In the genomic region with DNA sequence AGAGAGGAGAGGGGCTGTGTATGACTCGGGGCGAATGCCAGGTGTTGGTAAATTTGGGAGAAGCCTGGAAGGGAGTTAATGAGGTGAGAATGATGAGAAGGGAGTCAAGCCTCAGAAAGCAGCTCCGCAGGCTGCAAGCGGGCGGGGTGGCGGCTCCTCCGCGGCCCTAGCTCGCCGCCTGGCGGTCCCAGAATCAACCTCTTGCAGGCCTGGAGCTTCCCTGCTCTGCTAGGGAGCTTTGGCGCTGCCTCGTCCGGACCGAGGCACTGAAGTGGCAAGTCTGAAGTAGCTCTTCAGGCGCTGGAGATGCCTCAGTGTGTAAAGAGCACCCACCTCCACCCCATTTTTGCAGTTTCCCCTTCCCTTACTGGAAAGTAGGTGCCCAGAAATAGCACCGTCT, we compare ENCODE assay signal across 8 mouse cellular contexts. TPM values are rescaled to one million over a fixed set of nuclear protein-coding genes. Genes with fewer than 3 reads are reported as not detected.
DNase-seq lines count a peak whose midpoint lies in the region; ATAC-seq and TF ChIP-seq lines count a peak whose summit lies in the region.

No protein-coding gene starts in this region.

- WGBS in forebrain, embryonic 15.5 days = 2% methylated on average over 17 of the region's 17 CpGs
- WGBS in large intestine, adult 2 months = under 1% methylated on average over 17 of the region's 17 CpGs

- H3K36me3 ChIP-seq in E14TG2a.4 (ENCODE audit: insufficient read depth, low read length) = no peaks in the 10 kb centered on the region
- H3K36me3 ChIP-seq in forebrain, embryonic 15.5 days = no peaks in the 10 kb centered on the region

- TF ChIP-seq CTCF in E14TG2a.4 (conservative IDR thresholded peaks at IDR 0.05; ENCODE audit: low read length) = no peak

- peaks cover 49% of the 10 kb centered on the region for H3K4me1 ChIP-seq in E14TG2a.4 (replicated peaks; ENCODE audit: low read depth, low read length)
- peaks cover 50% of the 10 kb centered on the region for H3K4me1 ChIP-seq in forebrain, embryonic 15.5 days

- no peak overlapping the region for H3K9ac ChIP-seq in forebrain, embryonic 15.5 days (replicated peaks)

- H3K4me3 ChIP-seq in E14TG2a.4 (replicated peaks; ENCODE audit: low read length) = peak overlapping the region; percentile 75; the same call in 1 of the 2 replicates
- H3K4me3 ChIP-seq in forebrain, embryonic 15.5 days = peak overlapping the region; percentile 53

- intact Hi-C loops in heart, postnatal 14 days (cut with DNase I) = loop anchor here (1.0 to 2.0 kb wide), 3 partner anchors 59 to 237 kb away; no protein-coding TSS in a partner anchor

- no peak overlapping the region for H3K27ac ChIP-seq in forebrain, embryonic 15.5 days (replicated peaks)

- H3K9me3 ChIP-seq in E14TG2a.4 (ENCODE audit: low read length) = no peaks in the 10 kb centered on the region
- H3K9me3 ChIP-seq in forebrain, embryonic 15.5 days = no peaks in the 10 kb centered on the region

- ATAC-seq in cerebellum, adult (ENCODE audit: insufficient number of reproducible peaks, low FRiP score, low TSS enrichment) = peak; percentile 73
- peak; percentile 78 for ATAC-seq in forebrain, embryonic 15.5 days (replicated peaks)

- DNase-seq in heart, postnatal 14 days = peak; percentile 87 to 92
- DNase-seq in large intestine, adult 2 months (ENCODE audit: low read depth, low spot score) = peak; percentile 33
- DNase-seq in lung, adult 18-20 months = peak; percentile 83 to 88
- peak; percentile 71 for DNase-seq in ovary, adult 18-20 months (ENCODE audit: low spot score)
- DNase-seq in thymus, postnatal 0 days (ENCODE audit: low spot score) = peak; percentile 58

- peak overlapping the region; percentile 77 for H3K4me2 ChIP-seq in forebrain, embryonic 15.5 days (replicated peaks)

- peaks cover 99% of the 10 kb centered on the region for H3K27me3 ChIP-seq in E14TG2a.4 (ENCODE audit: insufficient read depth, low read length)
- H3K27me3 ChIP-seq in forebrain, embryonic 15.5 days = peaks cover 82% of the 10 kb centered on the region

RNA-seq across cellular contexts. Expression of a gene that starts 3.0 kb away (rescaled TPM):
- 0.43 and 0.53 TPM in 2 replicates for polyA plus RNA-seq in forebrain, embryonic 15.5 days (2015; fragmentation: Nextera tagmentation; extraction: Ambion mirVana)
- total RNA-seq in heart, postnatal 14 days (2021) = 1 to 10 TPM; 2.7 to 3.7 TPM
- polyA plus RNA-seq in large intestine, adult 2 months (2012; rRNA removed) = 2.0 and 3.2 TPM in 2 replicates
- polyA plus RNA-seq in thymus, postnatal 0 days (2015; fragmentation: Nextera tagmentation; extraction: Ambion mirVana) = 0.49 and 1.0 TPM in 2 replicates

Comparison
In these comparisons a context has a peak if more than half of its experiments do, and no peak if none do; other contexts are left out.
1. DNase-seq: peak in every context shown above with its lines; median percentile 90 in heart, postnatal 14 days; 86 in lung, adult 18-20 months; 71 in ovary, adult 18-20 months; 58 in thymus, postnatal 0 days; 33 in large intestine, adult 2 months.